In the genomic region with DNA sequence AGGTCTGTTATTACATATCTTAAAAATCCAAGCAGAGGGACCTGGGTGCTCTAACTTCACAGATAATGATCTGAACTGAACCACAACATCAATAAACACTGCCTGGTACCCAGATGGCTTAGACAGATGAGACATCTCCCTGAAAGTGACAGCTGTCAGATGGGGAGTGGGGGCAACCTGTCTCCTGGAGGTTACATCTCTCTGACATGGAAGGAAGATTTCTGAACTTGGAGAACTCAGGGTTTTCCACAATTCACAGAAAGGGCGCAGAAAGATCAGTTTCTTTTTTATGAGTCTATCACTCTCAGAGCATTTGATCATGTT, we compare ENCODE assay signal across 24 mouse cellular contexts. TPM values are rescaled to one million over a fixed set of nuclear protein-coding genes. Genes with fewer than 3 reads are reported as not detected.
DNase-seq lines count a peak whose midpoint lies in the region; ATAC-seq and TF ChIP-seq lines count a peak whose summit lies in the region.
"Had no signal": no experiment of that assay in that cellular context is flagged by ENCODE, and none has a peak within 500 bp of the region (broad histone marks: within the 10 kb centered on the region; RNA-seq: fewer than 3 reads in every experiment).

No protein-coding gene starts in this region.

- 87% methylated on average over 1 of the region's 1 CpGs for WGBS in liver, postnatal 0 days (ENCODE audit: insufficient replicate concordance)
- WGBS in liver, embryonic 12.5 days (ENCODE audit: insufficient replicate concordance): 75% methylated on average over 1 of the region's 1 CpGs
- WGBS in bone marrow, adult 2 months: 92% methylated on average over 1 of the region's 1 CpGs

- H3K4me1 ChIP-seq in liver, postnatal 0 days (ENCODE audit: insufficient read depth): no peaks in the 10 kb centered on the region
- no peaks in the 10 kb centered on the region; the same call in 1 of the 2 replicates for H3K4me1 ChIP-seq in liver, embryonic 12.5 days
- peaks cover 7% of the 10 kb centered on the region; the same call in 1 of the 2 replicates for H3K4me1 ChIP-seq in bone marrow, adult 2 months (ENCODE audit: control insufficient read depth, insufficient read depth, low read length)
- H3K4me1 ChIP-seq: forebrain, embryonic 12.5 days had no signal

- no peaks in the 10 kb centered on the region for H3K36me3 ChIP-seq in liver, postnatal 0 days (replicated peaks; ENCODE audit: insufficient read depth, low read length)
- no peaks in the 10 kb centered on the region for H3K36me3 ChIP-seq in liver, embryonic 12.5 days
- H3K36me3 ChIP-seq: embryonic facial prominence, embryonic 13.5 days; forebrain, embryonic 12.5 days; heart, embryonic 12.5 days; hindbrain, embryonic 15.5 days had no signal

- TF ChIP-seq CTCF in liver, postnatal 0 days (IDR thresholded peaks at IDR 0.05; ENCODE audit: low read depth): no peak
- TF ChIP-seq CTCF in bone marrow, adult 2 months (IDR thresholded peaks at IDR 0.05; ENCODE audit: control insufficient read depth, insufficient read depth, low read length): no peak

- H3K27ac ChIP-seq in liver, postnatal 0 days (ENCODE audit: low read depth): peak overlapping the region; percentile 34; the same call in 1 of the 2 replicates
- no peak overlapping the region for H3K27ac ChIP-seq in liver, embryonic 12.5 days
- peak overlapping the region; percentile 25; the same call in 1 of the 2 replicates for H3K27ac ChIP-seq in bone marrow, adult 2 months (ENCODE audit: control insufficient read depth, insufficient read depth, low read depth, low read length, poor library complexity)
- H3K27ac ChIP-seq: embryonic facial prominence, embryonic 13.5 days; forebrain, embryonic 12.5 days; heart, adult 2 months; hindbrain, embryonic 15.5 days had no signal

- no peak overlapping the region for H3K4me3 ChIP-seq in liver, postnatal 0 days (ENCODE audit: low read depth, low read length)
- H3K4me3 ChIP-seq in liver, embryonic 12.5 days: no peak overlapping the region
- H3K4me3 ChIP-seq in bone marrow, adult 2 months (replicated peaks; ENCODE audit: control insufficient read depth, low read depth, low read length): no peak overlapping the region
- H3K4me3 ChIP-seq: embryonic facial prominence, embryonic 13.5 days; forebrain, embryonic 12.5 days; heart, adult 2 months; heart, embryonic 12.5 days; hindbrain, embryonic 15.5 days had no signal

- no peak overlapping the region for H3K4me2 ChIP-seq in liver, postnatal 0 days (ENCODE audit: low read depth, low read length)
- no peak overlapping the region for H3K4me2 ChIP-seq in liver, embryonic 12.5 days
- H3K4me2 ChIP-seq: embryonic facial prominence, embryonic 13.5 days; forebrain, embryonic 12.5 days; heart, embryonic 12.5 days; hindbrain, embryonic 15.5 days had no signal

- ATAC-seq in liver, postnatal 0 days: no peak
- ATAC-seq in liver, embryonic 12.5 days: no peak
- ATAC-seq: forebrain, embryonic 16.5 days had no signal

- no peak for TF ChIP-seq EP300 in liver, postnatal 0 days (IDR thresholded peaks at IDR 0.05; ENCODE audit: low read depth)

- H3K27me3 ChIP-seq in liver, postnatal 0 days (ENCODE audit: insufficient read depth, low read length): no peaks in the 10 kb centered on the region
- H3K27me3 ChIP-seq in liver, embryonic 12.5 days (replicated peaks): no peaks in the 10 kb centered on the region
- H3K27me3 ChIP-seq: embryonic facial prominence, embryonic 13.5 days; forebrain, embryonic 12.5 days; heart, embryonic 12.5 days; hindbrain, embryonic 15.5 days had no signal

- no peak for TF ChIP-seq POLR2A in bone marrow, adult 2 months (IDR thresholded peaks at IDR 0.05; ENCODE audit: borderline replicate concordance, control insufficient read depth, low read depth, low read length)

- H3K9me3 ChIP-seq in liver, postnatal 0 days (ENCODE audit: low read length): no peaks in the 10 kb centered on the region
- no peaks in the 10 kb centered on the region for H3K9me3 ChIP-seq in liver, embryonic 12.5 days (replicated peaks)
- H3K9me3 ChIP-seq: embryonic facial prominence, embryonic 13.5 days; forebrain, embryonic 12.5 days; hindbrain, embryonic 15.5 days had no signal

- no peak for DNase-seq in liver, postnatal 0 days
- DNase-seq in CD4-positive, CD25-positive, alpha-beta regulatory T cell, adult 2 months (ENCODE audit: low read depth, low spot score): peak; percentile 65
- peak; percentile 56 for DNase-seq in thymus, postnatal 0 days (ENCODE audit: low spot score)
- DNase-seq in heart, adult 9 months (ENCODE audit: low spot score in 2 of 2): no peak
- no peak for DNase-seq in neural tube, embryonic 10.5 days (ENCODE audit: extremely low spot score, low spot score)
- no peak for DNase-seq in testis, postnatal 10 days (ENCODE audit: low spot score)
- DNase-seq: adrenal gland, postnatal 14 days; cerebellum, adult 18-20 months; cerebellum, adult 9-11 months; cerebellum, postnatal 36 days; gastrocnemius, postnatal 14 days; heart, adult 2 months had no signal

- no peak overlapping the region for H3K9ac ChIP-seq in liver, postnatal 0 days (replicated peaks)
- no peak overlapping the region for H3K9ac ChIP-seq in liver, embryonic 12.5 days
- H3K9ac ChIP-seq: embryonic facial prominence, embryonic 13.5 days; forebrain, embryonic 12.5 days; heart, embryonic 12.5 days; hindbrain, embryonic 15.5 days had no signal

RNA-seq across cellular contexts. Expression of gene Il2ra, which starts 20.3 kb away (rescaled TPM):
- polyA plus RNA-seq in liver, postnatal 0 days (2015; fragmentation: Nextera tagmentation; extraction: Ambion mirVana): 0.06 and 0.23 TPM in 2 replicates
- polyA plus RNA-seq in liver, embryonic 12.5 days (2016; fragmentation: Nextera tagmentation; extraction: Ambion mirVana): not detected in 2 replicates
- polyA plus RNA-seq in bone marrow, adult 2 months (2011; ENCODE audit: insufficient read depth, insufficient read length, low replicate concordance, missing spikeins): 0.57 and 3.9 TPM in 2 replicates
- 46.0 and 51.1 TPM in 2 replicates for polyA plus RNA-seq in thymus, postnatal 0 days (2015; fragmentation: Nextera tagmentation; extraction: Ambion mirVana)
- polyA plus RNA-seq: C2C12; embryonic facial prominence, embryonic 13.5 days; forebrain, embryonic 12.5 days; forebrain, embryonic 16.5 days; heart, embryonic 12.5 days; hindbrain, embryonic 11.5 days had no signal

RNA-seq across cellular contexts. Expression of gene Gm17490, which starts 36.8 kb away (rescaled TPM):
- not detected in 2 replicates for polyA plus RNA-seq in liver, postnatal 0 days (2015; fragmentation: Nextera tagmentation; extraction: Ambion mirVana)
- polyA plus RNA-seq in liver, embryonic 12.5 days (2016; fragmentation: Nextera tagmentation; extraction: Ambion mirVana): not detected in 2 replicates
- not detected in 2 replicates for polyA plus RNA-seq in bone marrow, adult 2 months (2011; ENCODE audit: insufficient read depth, insufficient read length, low replicate concordance, missing spikeins)
- polyA plus RNA-seq in thymus, postnatal 0 days (2015; fragmentation: Nextera tagmentation; extraction: Ambion mirVana): not detected in 2 replicates
- polyA plus RNA-seq: C2C12; embryonic facial prominence, embryonic 13.5 days; forebrain, embryonic 12.5 days; forebrain, embryonic 16.5 days; frontal cortex, adult 2 months; gonadal fat pad, adult 2 months; heart, adult 2 months; heart, embryonic 12.5 days; heart, embryonic 16.5 days; hindbrain, embryonic 11.5 days; hindbrain, embryonic 15.5 days had no signal

RNA-seq across cellular contexts. Expression of gene Il15ra, which starts 42.2 kb away (rescaled TPM):
- polyA plus RNA-seq in liver, postnatal 0 days (2015; fragmentation: Nextera tagmentation; extraction: Ambion mirVana): 23.8 and 31.1 TPM in 2 replicates
- polyA plus RNA-seq in liver, embryonic 12.5 days (2016; fragmentation: Nextera tagmentation; extraction: Ambion mirVana): 1.7 and 2.1 TPM in 2 replicates
- 9.3 and 10.4 TPM in 2 replicates for polyA plus RNA-seq in bone marrow, adult 2 months (2011; ENCODE audit: insufficient read depth, insufficient read length, low replicate concordance, missing spikeins)
- 33.1 and 34.2 TPM in 2 replicates for polyA plus RNA-seq in thymus, postnatal 0 days (2015; fragmentation: Nextera tagmentation; extraction: Ambion mirVana)
- polyA plus RNA-seq: forebrain, embryonic 12.5 days had no signal

RNA-seq across cellular contexts. Expression of gene Rbm17, which starts 58.9 kb away (rescaled TPM):
- polyA plus RNA-seq in liver, postnatal 0 days (2015; fragmentation: Nextera tagmentation; extraction: Ambion mirVana): 46.9 and 50.8 TPM in 2 replicates
- 107 and 108 TPM in 2 replicates for polyA plus RNA-seq in liver, embryonic 12.5 days (2016; fragmentation: Nextera tagmentation; extraction: Ambion mirVana)
- polyA plus RNA-seq in bone marrow, adult 2 months (2011; ENCODE audit: insufficient read depth, insufficient read length, low replicate concordance, missing spikeins): 167 and 240 TPM in 2 replicates
- polyA plus RNA-seq in thymus, postnatal 0 days (2015; fragmentation: Nextera tagmentation; extraction: Ambion mirVana): 188 and 189 TPM in 2 replicates

Comparison
In these comparisons a context has a peak if more than half of its experiments do, and no peak if none do; other contexts are left out.
1. DNase-seq: peak in CD4-positive, CD25-positive, alpha-beta regulatory T cell, adult 2 months (single experiment) and thymus, postnatal 0 days (single experiment); none in liver, postnatal 0 days (single experiment), heart, adult 9 months (0 of 2), neural tube, embryonic 10.5 days (single experiment) and testis, postnatal 10 days (single experiment).